Mouse (Mus musculus): ENCODE results near the gene Sult1e1. TPM values are rescaled to one million over a fixed set of nuclear protein-coding genes. Genes with fewer than 3 reads are reported as not detected.
A peak's percentile ranks its signal among the peaks of the same experiment; 100 is the strongest.

The Sult1e1 gene
- total and polyA plus RNA-seq, 2 experiments from 2014 or later: not detected

DNA sequence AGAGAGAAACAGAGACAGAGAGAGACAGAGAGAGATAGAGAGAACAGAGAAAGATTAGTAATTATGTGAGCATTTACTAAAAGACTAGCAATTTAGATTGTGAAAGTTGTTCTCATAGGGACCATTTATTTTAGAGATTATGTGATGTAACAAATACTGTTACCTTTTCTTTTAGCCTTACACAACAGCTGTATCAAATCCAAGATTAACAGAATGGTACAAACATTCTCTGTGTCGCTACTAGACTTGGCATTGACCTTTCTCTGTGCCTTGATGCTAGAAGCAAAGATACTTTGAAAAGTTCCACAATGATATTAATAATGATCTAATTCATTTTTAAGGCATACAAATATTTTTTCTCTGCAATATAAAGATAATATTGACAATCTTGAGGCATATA, 11.0 kb downstream of the Sult1e1 start:
- TF ChIP-seq CTCF (IDR thresholded peaks at IDR 0.05; ENCODE audit: low read depth): no peak
- WGBS: 89% methylated on average over 1 of the region's 1 CpGs
- no peaks in the 10 kb centered on the region for H3K36me3 ChIP-seq (ENCODE audit: insufficient read depth, low read length)
- H3K27ac ChIP-seq: no peak overlapping the region
- no peaks in the 10 kb centered on the region for H3K9me3 ChIP-seq (ENCODE audit: low read length)
- H3K9ac ChIP-seq (replicated peaks; ENCODE audit: low read length): no peak overlapping the region
- ATAC-seq (no peak), DNase-seq (ENCODE audit: low spot score) (no peak)
- H3K4me1 ChIP-seq (ENCODE audit: insufficient read depth, low read length): no peaks in the 10 kb centered on the region
- no peak overlapping the region for H3K4me3 ChIP-seq (ENCODE audit: low read length)
- no peaks in the 10 kb centered on the region for H3K27me3 ChIP-seq (ENCODE audit: insufficient read depth, low read length)
- H3K4me2 ChIP-seq (ENCODE audit: low read depth, low read length): no peak overlapping the region

DNA sequence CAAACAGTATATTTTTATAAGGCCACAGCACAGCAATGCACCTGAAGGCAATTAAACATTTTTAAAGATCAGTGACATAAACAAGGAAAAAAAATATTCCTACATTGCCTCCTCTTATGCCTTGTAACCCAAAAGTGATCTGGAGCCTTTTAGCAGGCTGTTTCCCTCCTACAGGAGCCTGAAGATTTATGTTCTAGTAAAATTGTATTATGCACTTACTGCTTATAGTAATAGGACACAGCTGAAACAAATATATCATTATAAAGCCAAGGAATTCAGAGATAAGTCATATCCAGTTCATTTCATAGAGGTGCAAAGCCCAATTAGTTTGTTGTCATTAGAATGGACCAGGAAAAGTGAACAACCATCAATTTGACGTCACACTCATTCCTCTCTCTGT, 17.2 kb downstream of the Sult1e1 start:
- no peak for TF ChIP-seq CTCF (IDR thresholded peaks at IDR 0.05; ENCODE audit: low read depth)
- no peak overlapping the region for H3K27ac ChIP-seq
- no peak overlapping the region for H3K4me2 ChIP-seq (ENCODE audit: low read depth, low read length)
- H3K9me3 ChIP-seq (ENCODE audit: low read length): no peaks in the 10 kb centered on the region
- WGBS: 57% methylated on average over 1 of the region's 1 CpGs
- no peak overlapping the region for H3K4me3 ChIP-seq (ENCODE audit: low read length)
- no peak for ATAC-seq
- H3K4me1 ChIP-seq (ENCODE audit: insufficient read depth, low read length): no peaks in the 10 kb centered on the region
- H3K36me3 ChIP-seq (ENCODE audit: insufficient read depth, low read length): no peaks in the 10 kb centered on the region
- DNase-seq (ENCODE audit: low spot score): no peak
- H3K27me3 ChIP-seq (ENCODE audit: insufficient read depth, low read length): no peaks in the 10 kb centered on the region
- H3K9ac ChIP-seq (replicated peaks; ENCODE audit: low read length): no peak overlapping the region

DNA sequence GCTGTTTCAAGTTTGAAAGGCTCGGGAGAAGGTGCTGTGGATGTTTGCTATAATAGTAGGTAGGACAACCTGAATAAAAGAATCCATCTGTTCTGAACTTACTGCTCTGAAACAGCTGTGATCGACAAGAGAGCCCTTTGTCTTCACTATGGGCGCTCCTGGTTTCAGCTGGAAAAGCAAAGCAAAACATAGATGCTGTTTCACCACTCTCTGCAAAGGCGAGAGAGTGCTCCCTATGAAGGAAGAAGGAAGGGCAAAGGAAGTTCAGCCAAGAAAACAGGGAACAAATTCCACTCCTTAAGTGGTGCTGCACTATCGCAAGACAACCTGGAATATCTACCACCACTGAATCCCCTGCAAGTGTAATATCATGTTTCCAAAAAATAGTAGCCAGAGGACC, 17.9 kb downstream of the Sult1e1 start:
- Histone ChIP-seq H3K27me3 (ENCODE audit: insufficient read depth, low read length) (no peaks in the 10 kb centered on the region), H3K4me3 (ENCODE audit: low read length) (no peak overlapping the region), H3K9me3 (ENCODE audit: low read length) (no peaks in the 10 kb centered on the region), H3K4me1 (ENCODE audit: insufficient read depth, low read length) (no peaks in the 10 kb centered on the region), H3K27ac (no peak overlapping the region), H3K36me3 (ENCODE audit: insufficient read depth, low read length) (no peaks in the 10 kb centered on the region), H3K9ac (replicated peaks; ENCODE audit: low read length) (no peak overlapping the region), H3K4me2 (ENCODE audit: low read depth, low read length) (no peak overlapping the region)
- 70% methylated on average over 5 of the region's 5 CpGs for WGBS
- peak; percentile 1 for DNase-seq (ENCODE audit: low spot score)
- no peak for TF ChIP-seq CTCF (IDR thresholded peaks at IDR 0.05; ENCODE audit: low read depth)
- ATAC-seq: no peak

DNA sequence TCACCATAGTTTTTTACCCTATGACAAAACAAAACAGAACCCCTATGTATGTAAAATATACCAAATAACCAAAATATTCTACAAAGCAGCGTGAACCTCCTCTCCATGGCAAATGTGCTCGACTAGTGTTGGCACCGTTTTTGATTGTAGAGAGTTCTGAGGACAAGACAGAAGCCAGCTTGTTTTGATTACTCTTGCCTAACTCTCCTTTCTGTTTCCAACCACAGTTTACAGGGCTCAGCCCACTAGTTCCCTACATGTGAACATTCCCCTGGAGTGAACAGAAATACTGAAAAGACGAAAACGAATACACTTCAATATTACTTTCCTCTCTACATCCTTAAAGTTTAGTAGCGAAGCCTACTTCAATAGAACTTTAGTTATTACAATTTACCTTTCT, 18.6 kb downstream of the Sult1e1 start:
- H3K27me3 ChIP-seq (ENCODE audit: insufficient read depth, low read length): no peaks in the 10 kb centered on the region
- no peaks in the 10 kb centered on the region for H3K4me1 ChIP-seq (ENCODE audit: insufficient read depth, low read length)
- DNase-seq (ENCODE audit: low spot score): no peak
- TF ChIP-seq CTCF (IDR thresholded peaks at IDR 0.05; ENCODE audit: low read depth): no peak
- H3K27ac ChIP-seq: no peak overlapping the region
- no peak for ATAC-seq
- H3K4me3 ChIP-seq (ENCODE audit: low read length): no peak overlapping the region
- H3K9ac ChIP-seq (replicated peaks; ENCODE audit: low read length): no peak overlapping the region
- no peak overlapping the region for H3K4me2 ChIP-seq (ENCODE audit: low read depth, low read length)
- no peaks in the 10 kb centered on the region for H3K9me3 ChIP-seq (ENCODE audit: low read length)
- H3K36me3 ChIP-seq (ENCODE audit: insufficient read depth, low read length): no peaks in the 10 kb centered on the region
- 83% methylated on average over 6 of the region's 6 CpGs for WGBS

DNA sequence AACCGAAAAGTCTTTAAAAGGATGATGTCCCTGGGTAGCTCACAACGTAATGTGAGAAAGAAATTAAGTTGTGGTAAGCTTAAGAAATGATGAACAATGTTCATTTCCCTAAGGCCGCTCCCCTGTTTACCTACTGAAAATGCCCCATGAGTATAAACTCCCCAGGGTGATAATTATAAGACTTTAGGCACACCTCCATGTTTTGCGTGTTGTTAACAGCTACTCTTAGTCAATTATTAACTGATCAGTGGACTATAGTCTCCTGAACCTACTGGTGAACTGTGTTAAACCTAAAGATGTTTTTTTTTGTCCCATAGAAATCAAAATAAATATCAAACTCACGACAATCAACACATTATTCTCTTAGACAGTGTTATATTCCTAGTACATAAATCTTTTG, 22.5 kb downstream of the Sult1e1 start, which contains the start of gene Sult1d1:
Gene Sult1d1 (minus strand): TSS at position 183 of the 400 bp plus-strand sequence.
- no peak for ATAC-seq
- no peaks in the 10 kb centered on the region for H3K4me1 ChIP-seq (ENCODE audit: insufficient read depth, low read length)
- no peak for TF ChIP-seq CTCF (IDR thresholded peaks at IDR 0.05; ENCODE audit: low read depth)
- no peak within 1 kb of the TSS for H3K27ac ChIP-seq
- 79% methylated on average over 5 of the region's 5 CpGs for WGBS
- H3K9me3 ChIP-seq (ENCODE audit: low read length): no peaks in the 10 kb centered on the region
- DNase-seq (ENCODE audit: low spot score): no peak
- H3K4me3 ChIP-seq (ENCODE audit: low read length): no peak within 1 kb of the TSS
- H3K4me2 ChIP-seq (ENCODE audit: low read depth, low read length): no peak within 1 kb of the TSS
- no peak within 1 kb of the TSS for H3K9ac ChIP-seq (replicated peaks; ENCODE audit: low read length)
- no peaks in the 10 kb centered on the region for H3K27me3 ChIP-seq (ENCODE audit: insufficient read depth, low read length)
- H3K36me3 ChIP-seq (ENCODE audit: insufficient read depth, low read length): no peaks in the 10 kb centered on the region

DNA sequence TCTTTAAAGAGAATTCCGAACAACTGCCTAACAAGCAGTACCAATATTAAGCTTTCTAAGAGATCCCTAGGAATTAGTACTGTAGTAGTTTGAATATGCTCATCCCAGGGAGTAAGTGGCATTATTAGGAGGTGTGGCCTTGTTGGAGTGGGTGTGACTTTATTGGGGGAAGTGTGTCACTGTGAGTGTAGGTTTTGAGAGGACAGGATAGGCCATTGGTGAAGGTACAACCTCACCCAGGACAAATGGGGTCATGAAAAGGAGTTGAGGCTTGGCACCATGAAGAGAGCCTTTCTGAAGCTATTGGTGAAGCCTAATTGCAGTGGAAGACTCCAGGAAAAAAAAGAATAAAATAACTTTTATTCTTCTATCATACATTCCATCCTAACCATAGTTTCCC, 24.1 kb downstream of the Sult1e1 start:
- Histone ChIP-seq H3K9ac (replicated peaks; ENCODE audit: low read length) (no peak overlapping the region), H3K4me1 (ENCODE audit: insufficient read depth, low read length) (no peaks in the 10 kb centered on the region), H3K27me3 (ENCODE audit: insufficient read depth, low read length) (no peaks in the 10 kb centered on the region), H3K4me3 (ENCODE audit: low read length) (no peak overlapping the region), H3K27ac (no peak overlapping the region), H3K36me3 (ENCODE audit: insufficient read depth, low read length) (no peaks in the 10 kb centered on the region), H3K4me2 (ENCODE audit: low read depth, low read length) (no peak overlapping the region), H3K9me3 (ENCODE audit: low read length) (no peaks in the 10 kb centered on the region)
- no peak for TF ChIP-seq CTCF (IDR thresholded peaks at IDR 0.05; ENCODE audit: low read depth)
- 82% methylated on average over 1 of the region's 1 CpGs for WGBS
- no peak for ATAC-seq
- no peak for DNase-seq (ENCODE audit: low spot score)

DNA sequence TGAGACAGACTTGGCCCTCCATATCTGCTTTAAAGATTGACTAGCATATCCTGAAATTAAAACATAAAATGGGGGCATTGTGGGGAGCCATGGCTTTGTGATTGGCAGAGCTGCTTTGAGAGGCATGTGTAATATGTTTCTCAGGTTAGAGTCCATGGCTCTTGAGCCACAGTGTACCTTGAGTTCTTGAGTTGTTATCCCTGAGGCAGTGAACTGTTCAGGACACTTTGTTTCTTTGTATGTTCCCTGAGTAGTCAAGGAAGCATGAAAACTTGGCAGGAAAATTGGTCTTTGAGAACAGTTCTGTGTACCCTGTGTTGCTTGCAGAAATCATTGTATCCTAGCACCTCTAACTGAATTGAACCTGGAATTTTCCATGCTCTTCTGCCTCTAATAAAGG, 28.4 kb downstream of the Sult1e1 start:
- ATAC-seq (no peak), DNase-seq (ENCODE audit: low spot score) (no peak)
- Histone ChIP-seq H3K4me1 (ENCODE audit: insufficient read depth, low read length) (no peaks in the 10 kb centered on the region), H3K27me3 (ENCODE audit: insufficient read depth, low read length) (no peaks in the 10 kb centered on the region), H3K27ac (no peak overlapping the region), H3K4me3 (ENCODE audit: low read length) (no peak overlapping the region), H3K36me3 (ENCODE audit: insufficient read depth, low read length) (no peaks in the 10 kb centered on the region), H3K4me2 (ENCODE audit: low read depth, low read length) (no peak overlapping the region), H3K9ac (replicated peaks; ENCODE audit: low read length) (no peak overlapping the region), H3K9me3 (ENCODE audit: low read length) (no peaks in the 10 kb centered on the region)
- TF ChIP-seq CTCF (IDR thresholded peaks at IDR 0.05; ENCODE audit: low read depth): no peak

All from hindbrain, postnatal 0 days (tissue).